Mouse (Mus musculus) frontal cortex, postnatal 36 days (tissue): ENCODE data around the gene Qrfp.

Source experiments
- DNase-seq, 2 experiments: peaks; one replicate each; pipeline ENCODE4 v3.0.0; 2022; ENCODE audit warnings: low spot score in 2 of 2

Qrfp gene

GRCm38 (mm10) chr2:31815367-31815766, 5.0 kb upstream of the Qrfp start:
- peak; percentile 61 to 65 for DNase-seq

- DNase-seq = peak; percentile 57 to 69
These were observed 4.3 kb upstream of the Qrfp start for GRCm38 (mm10) chr2:31814699-31815098.

GRCm38 (mm10) chr2:31813641-31814040, 3.3 kb upstream of the Qrfp start:
- DNase-seq = no peak

- DNase-seq = no peak
These were observed 942 bp upstream of the Qrfp start for GRCm38 (mm10) chr2:31811086-31811958.

GRCm38 (mm10) chr2:31809358-31809740, 1.0 kb downstream of the Qrfp start:
- DNase-seq = no peak

GRCm38 (mm10) chr2:31808410-31809357, 1.7 kb downstream of the Qrfp start:
- no peak for DNase-seq

- no peak for DNase-seq
These were observed 3.6 kb downstream of the Qrfp start for GRCm38 (mm10) chr2:31806639-31807382.

- DNase-seq = no peak
These were observed 6.9 kb downstream of the Qrfp start for GRCm38 (mm10) chr2:31803480-31803879.

GRCm38 (mm10) chr2:31802811-31803210, 7.6 kb downstream of the Qrfp start:
- no peak for DNase-seq

- no peak for DNase-seq
These were observed 9.0 kb downstream of the Qrfp start for GRCm38 (mm10) chr2:31801416-31801815.

GRCm38 (mm10) chr2:31796943-31797342, 13.4 kb downstream of the Qrfp start:
- no peak for DNase-seq

GRCm38 (mm10) chr2:31792611-31793010, 17.8 kb downstream of the Qrfp start:
- DNase-seq = no peak

- no peak for DNase-seq
These were observed 19.1 kb downstream of the Qrfp start for GRCm38 (mm10) chr2:31791260-31791659.

GRCm38 (mm10) chr2:31790728-31791251, 19.6 kb downstream of the Qrfp start:
- DNase-seq = no peak

- DNase-seq = no peak
These were observed 21.2 kb downstream of the Qrfp start for GRCm38 (mm10) chr2:31789215-31789614.

GRCm38 (mm10) chr2:31788227-31788626, 22.2 kb downstream of the Qrfp start:
- DNase-seq = no peak

- DNase-seq = peak; percentile 75 to 76
These were observed 23.4 kb downstream of the Qrfp start for GRCm38 (mm10) chr2:31787029-31787428.

- DNase-seq = peak; percentile 77 to 91
These were observed 25.3 kb downstream of the Qrfp start for GRCm38 (mm10) chr2:31785074-31785473.

GRCm38 (mm10) chr2:31782958-31783602, 27.3 kb downstream of the Qrfp start:
- no peak for DNase-seq

GRCm38 (mm10) chr2:31779258-31779657, 31.1 kb downstream of the Qrfp start:
- DNase-seq = no peak

GRCm38 (mm10) chr2:31776479-31776878, 33.9 kb downstream of the Qrfp start:
- no peak for DNase-seq
